Mouse (Mus musculus) frontal cortex, adult (tissue): ENCODE measurements at regions not wholly inside any gene's neighbourhood (a gene's known extent, or its start where the extent isn't known, plus 50 kb on each side); places are given as distances from the start of the nearest gene placed in this dataset.
A peak's percentile ranks its signal among the peaks of the same experiment; 100 is the strongest.

ENCODE experiments used
- ATAC-seq: cut with Nextera tagmentation; 2 replicates; pipeline ENCODE4 v1.9.2; 2017; ENCODE audit warnings: mild to moderate bottlenecking, moderate library complexity, mixed read lengths; ENCODE audit not compliant: low TSS enrichment

DNA sequence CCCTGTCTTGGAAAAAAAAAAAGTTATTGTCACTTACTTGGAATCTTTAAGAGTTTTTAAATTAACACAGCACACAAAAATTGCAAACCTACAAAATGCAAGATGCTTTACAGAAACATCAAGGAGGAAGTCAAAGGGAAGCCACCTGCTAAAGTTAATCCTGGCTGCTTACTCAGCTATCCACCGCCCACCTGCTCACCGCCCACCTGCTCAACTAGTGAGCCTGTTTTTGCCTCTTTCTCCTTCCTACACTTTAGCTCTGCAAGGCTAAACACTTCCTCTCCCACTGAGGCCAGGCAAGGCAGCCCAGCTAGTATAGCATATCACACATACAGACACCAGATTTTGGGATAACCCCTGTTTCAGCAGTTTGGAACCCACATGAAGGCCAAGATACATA, 66.4 kb downstream of the Gm6685 start:
- ATAC-seq = peak; percentile 98

DNA sequence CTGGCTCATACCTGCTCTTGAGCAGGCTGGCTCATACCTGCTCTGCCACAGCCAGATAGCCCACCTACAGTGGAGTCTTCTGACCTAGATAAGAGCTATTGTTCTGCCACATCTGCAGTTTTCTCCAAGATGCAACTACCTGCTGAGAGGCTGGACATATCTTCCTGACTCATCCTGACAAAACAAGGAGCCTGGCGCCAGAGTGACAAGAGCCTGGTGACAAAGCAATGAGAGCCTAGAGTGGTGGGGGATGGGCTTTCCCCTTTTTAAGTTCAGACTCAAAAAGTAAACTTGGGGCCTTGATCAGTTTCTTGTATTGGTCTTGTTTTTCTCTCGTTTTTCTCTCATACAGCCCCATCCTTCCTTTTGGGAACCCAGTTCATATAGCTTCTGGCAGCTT, 67.1 kb downstream of the Gm6685 start:
- ATAC-seq = no peak
